Mouse (Mus musculus) retina, adult 2 months (tissue): ENCODE results near the gene Ttyh2.
A peak's percentile ranks its signal among the peaks of the same experiment; 100 is the strongest.

Source experiments
- DNase-seq: peaks from one replicate; pipeline ENCODE4 v3.0.0-alpha.2; 2012; ENCODE audit warnings: low read depth, low spot score

Gene Ttyh2

DNA sequence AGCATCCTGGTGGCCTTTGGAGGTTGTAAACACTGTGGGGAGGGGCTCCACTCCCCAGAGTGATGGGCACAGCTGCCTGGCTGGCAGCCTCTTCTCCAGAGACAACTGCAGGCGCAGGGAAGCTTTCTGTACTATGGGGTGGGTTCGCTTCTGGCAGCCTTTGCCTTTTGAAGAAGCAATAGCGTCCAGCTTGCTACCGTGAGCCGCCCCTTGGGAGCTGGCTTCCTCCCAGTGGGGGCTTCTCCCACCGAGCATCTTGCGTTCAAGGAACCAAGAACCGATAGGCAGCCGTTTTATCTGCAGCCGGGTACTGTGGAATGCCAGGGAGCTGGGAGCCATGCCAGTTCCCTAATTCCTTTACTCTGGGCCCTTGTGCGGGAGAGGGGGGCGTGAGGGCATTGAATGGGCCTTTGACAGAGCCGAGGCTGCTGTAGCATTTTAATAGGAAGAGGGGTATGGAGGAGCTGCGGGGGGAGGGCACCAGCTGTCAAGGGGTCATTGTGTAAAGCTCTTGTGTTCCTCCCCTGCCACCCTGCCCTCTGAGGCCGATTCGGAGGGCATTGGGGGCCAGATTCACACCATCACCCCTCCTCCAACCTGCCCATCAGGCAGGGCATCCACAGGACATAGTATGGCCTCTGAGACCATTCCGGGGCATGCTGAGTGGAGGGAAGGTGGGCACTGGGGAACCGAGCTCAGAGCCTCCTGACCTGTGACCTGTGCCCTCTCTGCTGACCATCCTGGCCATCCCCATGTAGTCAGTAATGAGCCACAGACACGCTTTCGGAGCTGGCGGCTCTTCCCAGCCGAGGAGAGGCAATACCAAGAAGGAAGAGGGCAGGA lies 29.1 kb downstream of the Ttyh2 start:
- no peak for DNase-seq

- no peak for DNase-seq
These were observed 31.1 kb downstream of the Ttyh2 start for GRCm38 (mm10) chr11:114706358-114706757.

- DNase-seq, result no peak
These were observed 36.2 kb downstream of the Ttyh2 start for GRCm38 (mm10) chr11:114711393-114711792.

DNA sequence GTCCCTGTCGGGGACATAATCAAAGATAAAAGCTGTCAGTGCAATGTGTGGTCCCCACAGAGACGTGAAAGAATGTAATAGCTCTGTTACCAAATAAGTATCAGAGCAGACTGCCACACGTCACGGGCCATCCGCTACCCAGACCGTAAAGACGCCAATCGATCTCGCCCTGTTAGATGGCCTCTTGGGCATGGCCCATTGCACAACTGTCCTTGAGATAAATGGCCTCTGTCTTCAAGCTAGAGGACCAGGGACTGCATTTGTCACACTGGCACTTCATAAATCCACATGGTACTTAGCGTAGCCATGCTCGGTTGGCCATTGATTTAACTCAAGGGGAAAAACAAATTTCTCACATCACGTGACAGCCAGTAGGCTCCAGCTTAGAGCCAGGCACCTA lies 36.6 kb downstream of the Ttyh2 start:
- DNase-seq, result no peak

GRCm38 (mm10) chr11:114714526-114714925 lies 39.3 kb downstream of the Ttyh2 start:
- no peak for DNase-seq

- no peak for DNase-seq
These were observed 40.3 kb downstream of the Ttyh2 start for GRCm38 (mm10) chr11:114715531-114715930.

- no peak for DNase-seq
These were observed 45.3 kb downstream of the Ttyh2 start for GRCm38 (mm10) chr11:114720535-114720934.

DNA sequence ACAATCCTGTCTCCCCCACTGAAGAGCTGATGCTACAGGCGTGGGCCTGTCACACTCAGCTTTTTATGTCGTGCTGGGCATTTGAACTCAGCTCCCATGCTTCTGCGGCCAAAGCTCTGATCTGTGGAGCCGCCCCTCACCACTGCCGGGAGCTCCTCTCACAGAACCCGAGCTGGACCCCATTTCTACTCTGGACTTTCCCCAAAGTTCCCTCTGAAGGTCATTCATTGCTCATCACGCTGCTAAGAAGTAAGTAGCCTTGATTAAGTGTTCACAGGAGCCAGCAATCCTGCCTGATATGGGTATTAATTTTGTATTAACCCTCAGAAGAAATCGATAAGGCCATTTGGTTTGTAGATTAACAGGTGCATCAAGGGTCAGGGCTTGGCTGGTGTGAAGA lies 47.2 kb downstream of the Ttyh2 start:
- DNase-seq, result no peak

- DNase-seq, result no peak
These were observed 47.8 kb downstream of the Ttyh2 start for GRCm38 (mm10) chr11:114723030-114723429.

DNA sequence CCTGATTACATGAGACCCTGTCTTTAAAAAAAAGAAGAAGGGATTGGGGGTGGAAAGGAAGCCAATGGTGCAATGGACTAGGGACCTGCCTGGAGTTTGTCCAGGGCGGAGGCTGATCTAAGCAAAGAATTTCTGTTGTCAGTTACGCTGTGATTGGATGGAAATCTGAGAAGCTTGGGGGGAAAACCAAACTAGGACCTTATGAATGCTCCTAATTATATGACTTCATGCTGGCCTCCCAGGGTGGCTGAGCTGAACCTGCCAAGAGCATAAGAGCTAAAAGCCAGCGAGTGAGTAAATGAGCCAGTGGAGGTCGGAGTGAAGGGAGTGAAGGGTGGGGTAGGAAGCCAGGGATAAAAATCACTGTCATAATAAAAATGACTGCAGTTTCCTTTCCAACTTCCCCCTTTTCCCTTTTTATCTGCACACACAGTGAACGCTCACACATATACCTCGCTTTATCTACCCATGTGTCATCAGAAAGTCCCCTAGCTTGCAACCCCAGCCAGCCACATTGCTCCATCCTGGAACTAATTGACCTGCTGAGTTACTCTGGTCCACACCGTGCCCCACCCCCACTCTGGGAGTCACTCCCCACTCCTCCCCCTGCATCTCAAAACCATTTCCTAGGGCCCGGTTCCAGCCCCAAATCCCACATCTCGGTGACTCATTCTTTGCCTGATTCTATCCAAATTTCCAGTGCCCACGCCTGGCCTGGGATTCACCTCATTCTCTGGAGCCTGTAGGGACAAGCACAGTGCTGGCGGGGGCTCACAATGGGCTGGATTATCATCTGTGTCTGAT lies 49.8 kb downstream of the Ttyh2 start:
- DNase-seq, result no peak

DNA sequence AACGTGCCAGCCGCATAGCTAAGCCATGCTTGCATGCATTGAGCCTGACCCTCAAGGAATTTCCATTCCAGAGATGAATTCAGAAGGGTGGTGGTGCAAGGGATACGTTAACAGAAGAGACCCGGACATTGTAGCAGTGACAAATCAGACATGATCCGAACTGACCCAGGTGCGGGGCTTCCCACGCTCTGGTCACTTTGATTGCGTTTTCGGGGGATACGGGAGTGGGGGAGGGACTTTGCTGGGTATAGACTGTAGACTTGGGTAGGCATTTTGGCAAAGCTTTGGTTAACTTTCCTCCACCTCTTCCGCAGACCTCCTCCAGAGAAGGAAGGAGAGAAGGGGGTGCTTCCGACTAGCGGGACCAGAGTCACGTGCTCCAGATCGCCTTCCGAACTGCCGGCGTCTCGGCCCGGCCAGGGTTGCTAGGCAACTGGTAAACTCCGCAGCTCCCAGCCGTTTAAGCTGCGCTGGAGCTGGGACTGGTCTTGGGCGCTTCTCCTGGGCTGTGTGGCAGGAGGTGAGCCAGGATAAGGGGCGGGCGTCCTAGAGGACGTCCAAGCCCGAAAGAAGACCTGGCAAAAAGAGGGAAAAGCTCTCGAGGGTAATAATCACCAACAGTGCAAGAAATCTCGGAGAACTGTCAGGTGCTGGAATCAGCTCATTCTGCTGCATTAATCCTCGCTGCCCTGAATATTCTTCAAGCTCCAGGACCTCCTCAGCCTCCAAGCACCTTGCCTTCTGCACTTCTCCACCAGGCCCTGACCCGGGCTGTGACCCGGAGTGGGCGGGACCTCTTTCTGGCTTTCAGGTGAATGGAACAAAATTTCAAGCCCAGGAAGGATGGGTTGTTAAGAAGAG lies 52.0 kb downstream of the Ttyh2 start, which contains the start of gene Dnaic2:
Gene Dnaic2, plus strand, starts transcription at position 444 of the 861 bp plus-strand sequence.
- DNase-seq, result peak; percentile 56

GRCm38 (mm10) chr11:114727826-114728186 lies 52.6 kb downstream of the Ttyh2 start:
- no peak for DNase-seq

GRCm38 (mm10) chr11:114728333-114728732 lies 53.1 kb downstream of the Ttyh2 start:
- DNase-seq, result no peak

DNA sequence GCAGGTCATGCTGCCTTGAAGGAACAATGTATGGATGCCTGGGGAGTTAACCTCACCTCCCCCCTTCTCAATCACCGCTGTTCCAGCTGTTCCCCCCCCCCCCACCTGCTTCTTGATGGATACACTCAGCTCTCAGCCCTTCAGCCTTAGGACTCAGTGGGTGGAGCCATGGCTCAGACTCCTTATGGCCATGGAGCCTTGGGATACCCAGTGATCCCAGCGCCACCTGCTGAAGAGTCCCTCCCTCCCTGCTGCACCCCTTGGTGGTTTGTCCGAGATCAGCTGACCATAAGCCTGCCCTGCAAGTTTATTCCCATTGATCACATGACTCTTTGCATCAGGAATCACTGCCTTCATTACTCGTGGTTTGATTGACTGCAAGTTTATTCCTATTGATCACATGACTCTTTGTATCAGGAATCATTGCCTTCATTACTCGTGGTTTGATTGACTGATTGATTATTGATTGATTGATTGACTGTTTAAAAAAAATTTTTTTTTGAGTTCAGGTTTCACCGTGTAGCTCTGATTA lies 54.7 kb downstream of the Ttyh2 start:
- DNase-seq, result no peak

DNA sequence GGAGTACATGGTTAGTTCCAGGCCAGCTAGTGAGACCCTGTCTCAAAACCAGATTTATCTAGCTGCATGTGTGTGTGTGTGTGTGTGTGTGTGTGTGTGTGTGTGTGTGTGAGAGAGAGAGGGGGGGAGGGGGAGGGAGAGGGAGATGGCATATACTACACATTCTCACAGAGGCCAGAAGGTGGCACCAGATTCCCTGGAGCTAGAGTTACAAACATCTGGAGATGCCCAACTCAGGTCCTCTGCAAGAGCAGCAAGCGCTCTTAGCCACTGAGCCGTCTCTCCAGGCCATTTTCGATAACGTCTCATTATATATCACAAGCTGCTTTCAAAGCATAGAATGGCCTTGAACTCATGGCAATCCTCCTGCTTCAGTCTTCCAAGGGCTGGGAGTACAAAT lies 56.5 kb downstream of the Ttyh2 start:
- no peak for DNase-seq

DNA sequence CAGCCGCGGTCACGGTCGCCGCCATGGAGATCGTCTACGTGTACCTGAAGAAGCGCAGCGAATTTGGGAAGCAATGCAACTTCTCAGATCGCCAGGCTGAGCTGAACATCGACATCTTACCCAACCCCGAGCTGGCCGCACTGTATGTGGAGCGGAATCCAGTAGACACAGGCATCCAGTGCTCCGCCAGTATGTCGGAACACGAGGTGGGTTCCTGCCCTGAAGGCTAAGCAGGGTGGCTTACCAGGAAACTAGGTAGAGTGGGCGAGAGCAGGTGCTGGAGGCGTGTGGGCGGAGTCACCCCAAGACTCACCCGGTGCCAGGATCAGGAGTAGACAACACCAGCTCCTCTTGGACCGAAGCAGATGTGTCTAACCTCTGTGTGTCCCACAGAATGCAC lies 57.7 kb downstream of the Ttyh2 start:
- DNase-seq, result no peak

GRCm38 (mm10) chr11:114736111-114736510 lies 60.9 kb downstream of the Ttyh2 start:
- no peak for DNase-seq

- peak; percentile 45 for DNase-seq
These were observed 61.8 kb downstream of the Ttyh2 start for GRCm38 (mm10) chr11:114736913-114737624.

DNA sequence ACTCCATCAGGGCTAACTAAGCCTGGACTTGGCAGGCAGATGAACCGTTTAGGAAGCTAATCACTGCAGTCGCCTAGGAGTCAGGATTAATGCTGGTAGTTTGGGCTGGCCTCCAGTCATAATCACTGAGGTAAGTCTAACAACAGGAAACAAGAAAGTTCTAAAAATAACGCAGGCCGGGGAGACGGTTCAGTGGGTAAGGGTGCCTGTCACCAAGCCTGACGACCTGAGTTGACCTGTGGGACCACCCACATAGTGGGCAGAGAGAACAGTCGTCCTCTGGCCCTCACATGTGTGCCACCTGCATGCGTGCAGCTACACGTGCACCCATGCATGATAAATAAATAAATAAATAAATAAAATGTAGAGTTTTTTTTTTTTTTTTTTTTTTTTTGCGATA lies 65.4 kb downstream of the Ttyh2 start:
- no peak for DNase-seq

DNA sequence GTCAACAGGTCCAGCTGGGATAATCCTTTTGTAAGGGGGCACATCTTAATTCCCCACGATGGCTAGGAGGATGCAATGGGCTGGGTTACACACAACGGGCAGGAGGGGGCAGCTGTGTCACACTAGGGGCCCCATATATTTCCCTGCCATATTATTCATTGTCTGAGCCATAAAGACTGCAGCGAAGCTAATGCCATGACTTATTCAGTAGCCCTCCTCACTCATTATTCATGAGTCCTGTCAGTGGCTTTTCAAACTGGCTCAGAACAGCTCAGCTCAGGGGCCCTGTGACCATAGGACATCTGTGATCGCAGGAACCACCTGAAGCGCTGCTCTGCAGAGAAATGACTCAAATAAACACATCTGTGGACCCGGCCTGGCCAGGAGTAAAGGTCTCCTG lies 66.2 kb downstream of the Ttyh2 start:
- no peak for DNase-seq

GRCm38 (mm10) chr11:114745134-114745533 lies 69.9 kb downstream of the Ttyh2 start:
- peak; percentile 59 for DNase-seq
